Mouse (Mus musculus) spleen, adult 2 months (tissue): Measurements from ENCODE around the gene Sec31a.

ENCODE experiments used
- CTCF ChIP-seq: fragments of 200-500 bp; IDR thresholded peaks from 2 replicates; pipeline ENCODE4 v1.5.1; 2011; ENCODE audit warnings: mild to moderate bottlenecking, inconsistent platforms; ENCODE audit not compliant: insufficient read depth, insufficient read length, insufficient replicate concordance; ENCODE audit errors: extremely low read depth
- POLR2A ChIP-seq: fragments of 200-500 bp; IDR thresholded peaks from 2 replicates; pipeline ENCODE4 v1.6.1; 2011; ENCODE audit warnings: low read depth, low read length, inconsistent platforms

DNA sequence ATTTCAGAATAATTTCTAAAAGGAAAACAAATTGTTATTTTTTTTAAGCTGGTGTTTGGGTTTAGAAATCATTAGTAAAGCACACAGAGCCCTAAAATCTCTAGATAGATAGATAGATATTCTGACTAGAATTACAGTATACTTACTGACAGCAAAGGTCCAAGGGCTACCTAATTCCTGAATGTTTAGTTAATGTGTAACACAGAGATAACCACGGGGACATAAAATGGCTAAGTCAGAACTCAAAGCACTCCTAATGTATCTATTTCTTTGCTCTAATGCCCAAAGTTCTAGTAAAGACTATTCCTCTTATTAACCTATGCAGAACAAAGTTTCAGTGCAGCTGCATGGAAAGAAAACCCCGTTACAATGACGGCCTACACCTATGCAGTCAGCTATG, 3.1 kb downstream of the Sec31a start:
- no peak for TF ChIP-seq POLR2A
- no peak for TF ChIP-seq CTCF
